Mouse (Mus musculus): ENCODE results near the gene Usp33.

The Usp33 gene

GRCm38 (mm10) chr3:152400875-152401274, 54.6 kb downstream of the Usp33 start:
- in situ Hi-C loops (cut with MboI) = no loop called here

GRCm38 (mm10) chr3:152401964-152402670, 55.8 kb downstream of the Usp33 start:
- in situ Hi-C loops (cut with MboI) = no loop called here

- in situ Hi-C loops (cut with MboI) = no loop called here
These were observed 56.4 kb downstream of the Usp33 start for GRCm38 (mm10) chr3:152402671-152403066.

GRCm38 (mm10) chr3:152403827-152404226, 57.5 kb downstream of the Usp33 start:
- in situ Hi-C loops (cut with MboI) = no loop called here

- in situ Hi-C loops (cut with MboI) = no loop called here
These were observed 59.1 kb downstream of the Usp33 start for GRCm38 (mm10) chr3:152405420-152405819.

GRCm38 (mm10) chr3:152405978-152406640, 59.8 kb downstream of the Usp33 start:
- in situ Hi-C loops (cut with MboI) = no loop called here

- in situ Hi-C loops (cut with MboI) = no loop called here
These were observed 64.8 kb downstream of the Usp33 start for GRCm38 (mm10) chr3:152410980-152411551.

GRCm38 (mm10) chr3:152412362-152412761, 66.1 kb downstream of the Usp33 start:
- in situ Hi-C loops (cut with MboI) = no loop called here

GRCm38 (mm10) chr3:152428925-152429324, 82.6 kb downstream of the Usp33 start:
- in situ Hi-C loops (cut with MboI) = no loop called here

GRCm38 (mm10) chr3:152432677-152433076, 86.4 kb downstream of the Usp33 start:
- in situ Hi-C loops (cut with MboI) = no loop called here

- in situ Hi-C loops (cut with MboI) = no loop called here
These were observed 89.3 kb downstream of the Usp33 start for GRCm38 (mm10) chr3:152435590-152435989.

- in situ Hi-C loops (cut with MboI) = no loop called here
These were observed 91.8 kb downstream of the Usp33 start for GRCm38 (mm10) chr3:152438068-152438467.

GRCm38 (mm10) chr3:152442795-152443194, 96.5 kb downstream of the Usp33 start:
- in situ Hi-C loops (cut with MboI) = no loop called here

All from mature B cell (primary cell).